Mouse (Mus musculus): ENCODE data around the gene Exoc4. TPM values are rescaled to one million over a fixed set of nuclear protein-coding genes. Genes with fewer than 3 reads are reported as not detected.
A peak's percentile ranks its signal among the peaks of the same experiment; 100 is the strongest.

Exoc4 gene
- polyA plus RNA-seq, 1 experiment: 40.1 TPM

DNA sequence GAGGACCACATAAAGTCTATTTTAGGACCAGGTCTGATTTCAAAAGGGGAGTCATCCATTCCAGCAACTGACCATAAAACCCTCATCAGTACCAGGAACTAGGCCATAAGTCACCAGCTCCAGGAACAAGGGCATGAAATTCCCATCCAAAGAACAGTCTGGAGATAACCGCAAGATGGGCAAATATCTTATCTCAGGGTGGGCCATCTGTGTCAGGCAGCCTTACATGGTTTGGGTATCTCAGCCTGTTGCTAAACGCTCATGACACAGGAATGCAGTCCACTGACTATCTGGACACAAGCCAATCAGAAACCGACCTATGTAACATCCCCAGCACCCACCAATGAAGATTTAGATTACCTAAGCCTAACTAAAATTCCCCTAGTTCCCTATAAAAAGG is 4.3 kb upstream of the Exoc4 start:
- peak in 1 of 3 experiments; percentile 66 for TF ChIP-seq MYOG (IDR thresholded peaks at IDR 0.05; ENCODE audit: control insufficient read depth in 1 of 3, insufficient read depth in 1 of 3, insufficient read length in 2 of 3, low read depth in 2 of 3)
- no peak for TF ChIP-seq E2F4 (IDR thresholded peaks at IDR 0.05; ENCODE audit: insufficient read depth)
- peak; percentile 69 for TF ChIP-seq SRF (IDR thresholded peaks at IDR 0.05; ENCODE audit: control insufficient read depth, insufficient read length, low read depth)
- peak in 2 of 3 experiments; percentile 10 to 13 for TF ChIP-seq MYOD1 (IDR thresholded peaks at IDR 0.05; ENCODE audit: control insufficient read depth in 1 of 3, insufficient read length in 2 of 3, low read depth in 2 of 3)
- TF ChIP-seq POLR2AphosphoS2 (IDR thresholded peaks at IDR 0.05; ENCODE audit: insufficient read length, low read depth): no peak

DNA sequence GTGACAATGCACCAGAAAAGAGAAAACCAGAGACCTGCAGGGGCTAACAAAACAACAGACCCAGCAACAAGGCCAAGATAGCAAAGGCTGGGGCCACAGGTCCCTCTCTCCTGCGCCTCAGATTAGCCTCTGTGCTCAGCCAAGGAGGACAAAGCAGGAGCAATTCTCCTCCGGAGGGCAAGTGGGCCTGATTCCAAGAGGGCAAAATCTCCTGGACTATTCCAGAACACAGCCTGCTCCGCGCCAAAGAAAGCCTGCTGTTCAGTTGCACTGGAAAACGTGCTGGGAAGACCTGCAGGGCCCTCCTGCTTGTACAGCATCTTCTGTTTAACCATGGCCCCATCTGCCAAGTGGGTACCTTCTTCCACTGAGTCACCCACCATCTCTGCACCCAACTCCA is 1.7 kb upstream of the Exoc4 start:
- no peak overlapping the region for H3K4me2 ChIP-seq (ENCODE audit: low read depth)
- no peaks in the 10 kb centered on the region for H3K36me3 ChIP-seq (ENCODE audit: control insufficient read depth, insufficient read depth)
- peaks cover 29% of the 10 kb centered on the region for H3K79me2 ChIP-seq (ENCODE audit: control insufficient read depth, insufficient read depth)
- H3ac ChIP-seq (ENCODE audit: control insufficient read depth, insufficient read length): no peak overlapping the region
- H3K4me3 ChIP-seq: no peak overlapping the region
- no peaks in the 10 kb centered on the region for H3K27me3 ChIP-seq (ENCODE audit: control insufficient read depth, insufficient read depth, insufficient read length)
- TF ChIP-seq TCF12 (IDR thresholded peaks at IDR 0.05; ENCODE audit: insufficient read depth, poor library complexity, severe bottlenecking) (no peak), SRF (IDR thresholded peaks at IDR 0.05; ENCODE audit: control insufficient read depth, insufficient read length, low read depth) (no peak), MYOG (IDR thresholded peaks at IDR 0.05; ENCODE audit: control insufficient read depth in 1 of 3, insufficient read depth in 1 of 3, insufficient read length in 2 of 3, low read depth in 2 of 3) (no peak), CEBPB (IDR thresholded peaks at IDR 0.05; ENCODE audit: insufficient read depth, poor library complexity, severe bottlenecking) (no peak), MYOD1 (IDR thresholded peaks at IDR 0.05; ENCODE audit: control insufficient read depth in 1 of 3, insufficient read length in 2 of 3, low read depth in 2 of 3) (no peak), MAX (IDR thresholded peaks at IDR 0.05; ENCODE audit: low read depth) (no peak), TCF3 (IDR thresholded peaks at IDR 0.05; ENCODE audit: insufficient read length, low read depth) (no peak), POLR2A (IDR thresholded peaks at IDR 0.05; ENCODE audit: insufficient read length, low read depth) (no peak), USF1 (IDR thresholded peaks at IDR 0.05; ENCODE audit: low read depth) (no peak), E2F4 (IDR thresholded peaks at IDR 0.05; ENCODE audit: insufficient read depth) (no peak), POLR2AphosphoS2 (IDR thresholded peaks at IDR 0.05; ENCODE audit: insufficient read length, low read depth) (no peak), REST (IDR thresholded peaks at IDR 0.05; ENCODE audit: insufficient read depth, insufficient read length) (no peak)

More for the DNA sequence above, 4.3 kb upstream of the Exoc4 start:
- no peaks in the 10 kb centered on the region for H3K36me3 ChIP-seq (ENCODE audit: control insufficient read depth, insufficient read depth)
- H3ac ChIP-seq (ENCODE audit: control insufficient read depth, insufficient read length): no peak overlapping the region
- peaks cover 4% of the 10 kb centered on the region for H3K79me2 ChIP-seq (ENCODE audit: control insufficient read depth, insufficient read depth)
- H3K4me3 ChIP-seq: no peak overlapping the region
- H3K27me3 ChIP-seq (ENCODE audit: control insufficient read depth, insufficient read depth, insufficient read length): no peaks in the 10 kb centered on the region
- H3K4me2 ChIP-seq (ENCODE audit: low read depth): no peak overlapping the region

DNA sequence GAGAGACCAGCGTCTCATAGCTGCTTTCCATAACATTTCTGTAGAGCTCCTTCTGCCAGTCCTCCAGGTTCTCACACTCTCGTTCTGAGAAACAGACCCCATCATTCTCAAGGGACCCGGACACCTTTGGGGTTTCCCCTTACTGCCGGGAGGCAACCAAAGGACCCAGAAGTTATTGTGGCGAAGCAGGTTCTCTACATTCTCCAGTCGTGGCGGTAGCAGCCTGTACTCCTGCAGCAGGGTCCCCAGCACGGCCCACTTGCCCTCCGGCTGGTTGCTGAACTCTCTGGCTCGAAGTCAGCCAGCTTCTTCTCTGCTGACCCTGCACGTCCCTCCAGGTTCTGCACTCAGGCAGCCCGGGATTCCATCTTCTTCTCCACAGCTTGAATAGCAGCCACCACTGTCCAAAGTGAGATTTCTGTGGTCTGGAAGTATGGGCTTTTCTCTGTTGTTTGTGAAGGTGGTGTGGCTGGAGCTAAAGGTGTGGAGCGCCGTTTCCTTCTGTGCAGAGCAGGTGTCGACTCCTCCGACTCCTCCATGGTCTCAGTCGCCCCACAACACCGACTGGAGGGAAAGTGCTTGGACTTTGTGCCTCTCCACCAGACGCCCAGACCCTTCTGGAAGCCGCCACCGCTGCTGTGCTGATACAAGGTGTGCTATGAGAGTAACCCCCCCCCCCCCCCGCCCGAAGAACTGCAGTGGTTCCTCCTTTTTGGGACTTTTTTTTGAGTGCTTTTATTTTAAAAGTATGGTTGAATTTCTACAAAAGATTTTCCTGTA is 1.1 kb upstream of the Exoc4 start:
- Histone ChIP-seq H3K4me3 (no peak overlapping the region), H3K4me2 (ENCODE audit: low read depth) (no peak overlapping the region), H3K36me3 (ENCODE audit: control insufficient read depth, insufficient read depth) (no peaks in the 10 kb centered on the region), H3K79me2 (ENCODE audit: control insufficient read depth, insufficient read depth) (peaks cover 31% of the 10 kb centered on the region), H3ac (ENCODE audit: control insufficient read depth, insufficient read length) (no peak overlapping the region), H3K27me3 (ENCODE audit: control insufficient read depth, insufficient read depth, insufficient read length) (no peaks in the 10 kb centered on the region)
- TF ChIP-seq POLR2AphosphoS2 (IDR thresholded peaks at IDR 0.05; ENCODE audit: insufficient read length, low read depth) (no peak), TCF3 (IDR thresholded peaks at IDR 0.05; ENCODE audit: insufficient read length, low read depth) (no peak), REST (IDR thresholded peaks at IDR 0.05; ENCODE audit: insufficient read depth, insufficient read length) (no peak), MYOG (IDR thresholded peaks at IDR 0.05; ENCODE audit: control insufficient read depth in 1 of 3, insufficient read depth in 1 of 3, insufficient read length in 2 of 3, low read depth in 2 of 3) (no peak), E2F4 (IDR thresholded peaks at IDR 0.05; ENCODE audit: insufficient read depth) (no peak), POLR2A (IDR thresholded peaks at IDR 0.05; ENCODE audit: insufficient read length, low read depth) (no peak), USF1 (IDR thresholded peaks at IDR 0.05; ENCODE audit: low read depth) (no peak), SRF (IDR thresholded peaks at IDR 0.05; ENCODE audit: control insufficient read depth, insufficient read length, low read depth) (no peak), CEBPB (IDR thresholded peaks at IDR 0.05; ENCODE audit: insufficient read depth, poor library complexity, severe bottlenecking) (no peak), MYOD1 (IDR thresholded peaks at IDR 0.05; ENCODE audit: control insufficient read depth in 1 of 3, insufficient read length in 2 of 3, low read depth in 2 of 3) (no peak), MAX (IDR thresholded peaks at IDR 0.05; ENCODE audit: low read depth) (no peak)

DNA sequence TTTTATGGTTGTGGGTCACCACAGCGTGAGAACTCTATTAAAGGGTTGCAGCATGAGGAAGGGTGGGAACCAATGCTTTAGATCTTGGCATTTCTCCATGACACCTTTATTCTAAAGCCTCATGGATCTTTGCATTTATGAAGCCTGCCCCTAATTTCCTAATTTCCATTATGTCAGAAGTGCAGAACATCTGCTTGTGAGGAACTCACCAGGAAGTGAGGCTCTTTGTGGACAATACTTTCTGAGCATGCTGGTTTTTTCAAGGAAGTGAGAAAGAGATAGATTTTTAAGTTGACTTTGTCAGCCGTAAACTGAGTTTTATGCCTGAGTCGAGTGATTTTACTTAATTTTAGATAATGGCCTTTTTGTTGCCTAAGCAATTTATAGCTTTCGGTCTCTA is 7.8 kb downstream of the Exoc4 start:
- no peak overlapping the region for H3K4me2 ChIP-seq (ENCODE audit: low read depth)
- TF ChIP-seq MAX (IDR thresholded peaks at IDR 0.05; ENCODE audit: low read depth): no peak
- no peak for TF ChIP-seq POLR2A (IDR thresholded peaks at IDR 0.05; ENCODE audit: insufficient read length, low read depth)
- TF ChIP-seq TCF3 (IDR thresholded peaks at IDR 0.05; ENCODE audit: insufficient read length, low read depth): no peak
- no peak for TF ChIP-seq USF1 (IDR thresholded peaks at IDR 0.05; ENCODE audit: low read depth)
- TF ChIP-seq MYOD1 (IDR thresholded peaks at IDR 0.05; ENCODE audit: control insufficient read depth in 1 of 3, insufficient read length in 2 of 3, low read depth in 2 of 3): no peak
- no peak for TF ChIP-seq CEBPB (IDR thresholded peaks at IDR 0.05; ENCODE audit: insufficient read depth, poor library complexity, severe bottlenecking)
- TF ChIP-seq SRF (IDR thresholded peaks at IDR 0.05; ENCODE audit: control insufficient read depth, insufficient read length, low read depth): no peak
- TF ChIP-seq E2F4 (IDR thresholded peaks at IDR 0.05; ENCODE audit: insufficient read depth): no peak
- no peak for TF ChIP-seq POLR2AphosphoS2 (IDR thresholded peaks at IDR 0.05; ENCODE audit: insufficient read length, low read depth)
- no peak for TF ChIP-seq TCF12 (IDR thresholded peaks at IDR 0.05; ENCODE audit: insufficient read depth, poor library complexity, severe bottlenecking)
- TF ChIP-seq REST (IDR thresholded peaks at IDR 0.05; ENCODE audit: insufficient read depth, insufficient read length): no peak
- TF ChIP-seq MYOG (IDR thresholded peaks at IDR 0.05; ENCODE audit: control insufficient read depth in 1 of 3, insufficient read depth in 1 of 3, insufficient read length in 2 of 3, low read depth in 2 of 3): no peak
- H3K27me3 ChIP-seq (ENCODE audit: control insufficient read depth, insufficient read depth, insufficient read length): no peaks in the 10 kb centered on the region
- H3K79me2 ChIP-seq (ENCODE audit: control insufficient read depth, insufficient read depth): peaks cover 43% of the 10 kb centered on the region
- H3ac ChIP-seq (ENCODE audit: control insufficient read depth, insufficient read length): no peak overlapping the region
- H3K36me3 ChIP-seq (ENCODE audit: control insufficient read depth, insufficient read depth): no peaks in the 10 kb centered on the region
- H3K4me3 ChIP-seq: no peak overlapping the region
